Mouse (Mus musculus): ENCODE measurements around the gene Dhx8.
A peak's percentile ranks its signal among the peaks of the same experiment; 100 is the strongest.

Gene Dhx8

GRCm38 (mm10) chr11:101733596-101733995, 877 bp downstream of the Dhx8 start:
- DNase-seq (ENCODE audit: low spot score) = no peak

- DNase-seq (ENCODE audit: low spot score) = no peak
These were observed 23.9 kb downstream of the Dhx8 start for GRCm38 (mm10) chr11:101756616-101757015.

GRCm38 (mm10) chr11:101757366-101757765, 24.6 kb downstream of the Dhx8 start:
- peak; percentile 53 for DNase-seq (ENCODE audit: low spot score)

- DNase-seq (ENCODE audit: low spot score) = no peak
These were observed 25.7 kb downstream of the Dhx8 start for GRCm38 (mm10) chr11:101758431-101758830.

GRCm38 (mm10) chr11:101759530-101759929, 26.8 kb downstream of the Dhx8 start:
- no peak for DNase-seq (ENCODE audit: low spot score)

GRCm38 (mm10) chr11:101763723-101764122, 31.0 kb downstream of the Dhx8 start:
- DNase-seq (ENCODE audit: low spot score) = peak; percentile 53

GRCm38 (mm10) chr11:101764546-101764945, 31.8 kb downstream of the Dhx8 start:
- DNase-seq (ENCODE audit: low spot score) = no peak

GRCm38 (mm10) chr11:101767326-101767725, 34.6 kb downstream of the Dhx8 start:
- no peak for DNase-seq (ENCODE audit: low spot score)

- no peak for DNase-seq (ENCODE audit: low spot score)
These were observed 36.0 kb downstream of the Dhx8 start for GRCm38 (mm10) chr11:101768721-101769120.

GRCm38 (mm10) chr11:101770266-101770665, 37.5 kb downstream of the Dhx8 start:
- no peak for DNase-seq (ENCODE audit: low spot score)

- DNase-seq (ENCODE audit: low spot score) = no peak
These were observed 39.3 kb downstream of the Dhx8 start for GRCm38 (mm10) chr11:101772027-101772426.

- DNase-seq (ENCODE audit: low spot score) = peak; percentile 63
These were observed 39.7 kb downstream of the Dhx8 start for GRCm38 (mm10) chr11:101772449-101772848.

- DNase-seq (ENCODE audit: low spot score) = no peak
These were observed 44.1 kb downstream of the Dhx8 start for GRCm38 (mm10) chr11:101776846-101777245.

GRCm38 (mm10) chr11:101783135-101783534, 50.4 kb downstream of the Dhx8 start:
- no peak for DNase-seq (ENCODE audit: low spot score)

GRCm38 (mm10) chr11:101783584-101783983, 50.9 kb downstream of the Dhx8 start:
- DNase-seq (ENCODE audit: low spot score) = no peak

GRCm38 (mm10) chr11:101784072-101784471, 51.4 kb downstream of the Dhx8 start:
- no peak for DNase-seq (ENCODE audit: low spot score)

- DNase-seq (ENCODE audit: low spot score) = no peak
These were observed 51.9 kb downstream of the Dhx8 start for GRCm38 (mm10) chr11:101784488-101785142.

GRCm38 (mm10) chr11:101785143-101785851, 52.6 kb downstream of the Dhx8 start, which contains the start of gene Etv4:
Gene Etv4 (minus strand): TSS chr11:101785371.
- DNase-seq (ENCODE audit: low spot score) = peak; percentile 86

- DNase-seq (ENCODE audit: low spot score) = no peak
These were observed 53.1 kb downstream of the Dhx8 start for GRCm38 (mm10) chr11:101785852-101786205.

GRCm38 (mm10) chr11:101786651-101787050, 53.9 kb downstream of the Dhx8 start:
- no peak for DNase-seq (ENCODE audit: low spot score)

- DNase-seq (ENCODE audit: low spot score) = no peak
These were observed 54.7 kb downstream of the Dhx8 start for GRCm38 (mm10) chr11:101787432-101787831.

- peak; percentile 23 for DNase-seq (ENCODE audit: low spot score)
These were observed 58.2 kb downstream of the Dhx8 start for GRCm38 (mm10) chr11:101790811-101791526.

GRCm38 (mm10) chr11:101797355-101797754, 64.6 kb downstream of the Dhx8 start:
- DNase-seq (ENCODE audit: low spot score) = no peak
